Mouse (Mus musculus) testis, adult 2 months (tissue): ENCODE measurements around the gene Rhoa. TPM values are rescaled to one million over a fixed set of nuclear protein-coding genes. Genes with fewer than 3 reads are reported as not detected.

ENCODE experiments used
- H3K27ac ChIP-seq: fragments of 200-500 bp; 2 replicates; pipeline ENCODE4 v1.5.1; 2012; ENCODE audit warnings: low read depth, low read length; ENCODE audit not compliant: control insufficient read depth, insufficient read depth
- H3K27me3 ChIP-seq: fragments of 200-500 bp; 2 replicates; pipeline ENCODE4 v1.6.1; 2012; ENCODE audit warnings: mild to moderate bottlenecking, low read length, moderate library complexity; ENCODE audit not compliant: control insufficient read depth, insufficient read depth
- H3K36me3 ChIP-seq: fragments of 200-500 bp; 2 replicates; pipeline ENCODE4 v1.6.1; 2012; ENCODE audit warnings: mild to moderate bottlenecking, low read length; ENCODE audit not compliant: control insufficient read depth, insufficient read depth
- H3K4me1 ChIP-seq: fragments of 200-500 bp; 2 replicates; pipeline ENCODE4 v1.6.1; 2012; ENCODE audit warnings: low read length; ENCODE audit not compliant: control insufficient read depth, insufficient read depth
- H3K4me3 ChIP-seq: fragments of 200-500 bp; 2 replicates; pipeline ENCODE4 v1.5.1; 2012; ENCODE audit warnings: low read depth, mild to moderate bottlenecking, low read length, moderate library complexity, mixed read lengths; ENCODE audit not compliant: control insufficient read depth
- CTCF ChIP-seq: fragments of 200-500 bp; IDR thresholded peaks from 2 replicates; pipeline ENCODE4 v1.5.1; 2012; ENCODE audit warnings: low read depth, mild to moderate bottlenecking, inconsistent platforms, low read length, moderate library complexity; ENCODE audit not compliant: control insufficient read depth, insufficient read depth, insufficient replicate concordance
- POLR2A ChIP-seq: fragments of 200-500 bp; IDR thresholded peaks from 2 replicates; pipeline ENCODE4 v1.6.1; 2012; ENCODE audit warnings: low read depth, mild to moderate bottlenecking, inconsistent platforms, low read length, moderate library complexity; ENCODE audit not compliant: control insufficient read depth
- polyA plus RNA-seq: library from polyadenylated mRNA; depleted of rRNA; stranded (reverse); fragments of >200 nt; gene quantifications from 2 replicates; pipeline ENCODE4 v1.2.3, GENCODE M21; 2012

Gene Rhoa
- polyA plus RNA-seq, 1 experiment = 40.5 TPM

DNA sequence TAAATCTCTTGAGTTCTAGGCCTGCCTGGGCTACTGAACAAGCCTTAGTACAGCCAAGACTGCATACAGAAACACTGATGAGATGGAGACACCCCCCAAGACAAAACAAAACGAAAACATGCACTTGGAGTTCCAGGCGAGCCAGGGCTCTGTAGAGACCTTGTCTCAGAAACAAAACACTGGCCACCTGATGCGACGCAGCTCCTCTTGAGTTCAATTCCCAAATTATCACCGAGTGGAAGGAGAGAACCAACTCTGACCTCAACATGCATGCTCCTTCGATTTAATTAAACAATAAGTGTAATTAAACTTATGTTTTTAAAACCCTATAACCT lies 32.6 kb downstream of the Rhoa start:
- TF ChIP-seq POLR2A (no peak), CTCF (no peak)
- Histone ChIP-seq H3K4me3 (no peak overlapping the region; the same call in 1 of the 2 replicates), H3K36me3 (peaks cover under 1% of the 10 kb centered on the region; the same call in 1 of the 2 replicates), H3K27ac (peak overlapping the region; percentile 32; the same call in 1 of the 2 replicates), H3K4me1 (peaks cover 13% of the 10 kb centered on the region), H3K27me3 (no peaks in the 10 kb centered on the region)

DNA sequence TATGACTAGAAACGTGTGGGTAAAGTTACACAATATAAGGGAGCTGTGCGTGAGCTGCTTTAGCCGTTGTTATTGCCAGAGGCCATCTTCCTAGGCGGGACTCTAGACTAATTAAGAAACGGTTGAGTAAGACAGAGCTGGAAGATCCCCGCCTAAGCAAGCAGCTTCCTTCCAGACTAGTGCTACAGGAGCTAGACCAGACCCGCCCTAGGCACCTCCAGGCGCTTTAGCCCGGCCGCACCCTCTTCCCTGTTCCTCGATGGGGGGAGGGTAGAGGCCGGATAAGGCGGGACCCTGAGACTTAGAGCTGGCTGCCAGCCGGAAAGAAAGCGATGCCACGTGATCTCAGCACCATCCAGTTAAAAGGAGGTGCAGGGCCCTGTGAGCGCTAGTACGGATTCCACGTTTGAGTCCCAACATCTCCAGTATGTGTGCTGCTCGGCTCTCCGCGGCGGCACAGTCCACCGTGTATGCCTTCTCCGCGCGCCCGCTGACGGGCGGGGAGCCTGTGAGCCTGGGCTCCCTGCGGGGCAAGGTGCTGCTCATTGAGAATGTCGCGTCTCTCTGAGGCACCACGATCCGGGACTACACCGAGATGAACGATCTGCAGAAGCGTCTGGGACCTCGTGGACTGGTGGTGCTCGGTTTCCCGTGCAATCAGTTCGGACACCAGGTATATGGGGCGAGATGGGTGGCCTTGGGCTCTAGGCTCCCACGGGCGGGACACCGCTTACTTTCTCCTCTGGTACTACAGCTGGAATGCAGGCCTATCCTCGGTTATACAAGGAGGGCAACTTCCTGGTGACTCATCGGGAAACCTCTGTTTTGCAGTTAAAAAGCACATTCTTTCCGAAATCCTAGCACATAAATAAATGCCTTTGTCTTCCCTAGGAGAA lies 33.2 kb downstream of the Rhoa start, which contains the start of gene Gpx1:
Gene Gpx1, plus strand, starts transcription at position 18 of the 896 bp plus-strand sequence.
- Histone ChIP-seq H3K4me3 (peak within 1 kb of the TSS; percentile 93), H3K4me1 (peaks cover 13% of the 10 kb centered on the region), H3K27me3 (no peaks in the 10 kb centered on the region), H3K27ac (peak within 1 kb of the TSS; percentile 88), H3K36me3 (no peaks in the 10 kb centered on the region; the same call in 1 of the 2 replicates)
- TF ChIP-seq CTCF = no peak
- TF ChIP-seq POLR2A = peak; percentile 93

DNA sequence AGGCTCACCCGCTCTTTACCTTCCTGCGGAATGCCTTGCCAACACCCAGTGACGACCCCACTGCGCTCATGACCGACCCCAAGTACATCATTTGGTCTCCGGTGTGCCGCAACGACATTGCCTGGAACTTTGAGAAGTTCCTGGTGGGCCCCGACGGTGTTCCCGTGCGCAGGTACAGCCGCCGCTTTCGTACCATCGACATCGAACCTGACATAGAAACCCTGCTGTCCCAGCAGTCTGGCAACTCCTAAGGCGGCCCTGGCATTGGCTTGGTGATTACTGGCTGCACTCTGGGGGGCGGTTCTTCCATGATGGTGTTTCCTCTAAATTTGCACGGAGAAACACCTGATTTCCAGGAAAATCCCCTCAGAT lies 33.9 kb downstream of the Rhoa start:
- peak overlapping the region; percentile 88 for H3K27ac ChIP-seq
- peak overlapping the region; percentile 93 for H3K4me3 ChIP-seq
- H3K27me3 ChIP-seq = no peaks in the 10 kb centered on the region
- TF ChIP-seq CTCF (no peak), POLR2A (no peak)
- H3K36me3 ChIP-seq = no peaks in the 10 kb centered on the region; the same call in 1 of the 2 replicates
- H3K4me1 ChIP-seq = peaks cover 13% of the 10 kb centered on the region

DNA sequence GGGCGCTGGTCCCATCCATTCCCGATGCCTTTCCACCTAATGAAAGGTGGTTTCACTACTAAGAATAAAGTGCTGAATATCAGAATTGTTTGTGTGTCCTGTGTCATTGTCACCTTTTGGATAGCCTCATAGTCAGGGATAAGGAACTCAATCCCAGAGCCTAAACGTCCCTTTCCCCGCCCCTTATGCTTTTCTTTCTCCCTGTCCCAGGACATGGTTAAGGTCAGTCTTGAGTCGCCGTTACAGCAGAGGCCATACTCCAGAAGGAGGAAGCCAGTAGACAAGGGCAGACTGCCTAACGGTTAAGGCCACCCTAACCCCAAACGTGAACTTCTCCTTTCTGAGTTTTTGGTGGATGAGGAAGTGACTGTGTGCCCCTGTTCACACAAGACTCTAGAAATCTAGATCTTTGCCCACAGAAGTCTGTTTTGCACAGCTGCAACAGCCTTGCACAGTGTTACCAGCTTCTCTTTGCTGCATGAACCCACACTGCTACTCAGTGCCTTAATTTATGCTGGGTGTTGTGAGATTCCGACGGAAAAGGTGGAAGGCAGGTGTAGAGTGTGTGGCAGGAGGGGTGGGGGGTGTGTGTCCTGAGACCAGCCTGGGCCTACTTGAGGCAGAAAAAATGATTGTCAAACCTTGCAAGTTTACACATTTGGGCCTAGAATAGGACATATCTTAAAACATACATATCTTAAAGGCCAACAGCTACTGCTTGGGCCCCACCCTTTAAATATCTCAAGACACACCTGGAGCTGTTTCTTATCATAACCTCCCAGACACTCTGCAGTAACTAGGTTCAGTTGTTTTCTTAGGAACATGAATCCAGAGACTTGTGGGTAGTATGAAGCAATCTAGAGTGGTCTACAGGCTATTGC lies 34.6 kb downstream of the Rhoa start:
- no peaks in the 10 kb centered on the region for H3K27me3 ChIP-seq
- peaks cover 13% of the 10 kb centered on the region for H3K4me1 ChIP-seq
- H3K4me3 ChIP-seq = peak overlapping the region; percentile 93; the same call in 1 of the 2 replicates
- H3K27ac ChIP-seq = no peak overlapping the region
- no peaks in the 10 kb centered on the region for H3K36me3 ChIP-seq
- TF ChIP-seq CTCF (no peak), POLR2A (no peak)

DNA sequence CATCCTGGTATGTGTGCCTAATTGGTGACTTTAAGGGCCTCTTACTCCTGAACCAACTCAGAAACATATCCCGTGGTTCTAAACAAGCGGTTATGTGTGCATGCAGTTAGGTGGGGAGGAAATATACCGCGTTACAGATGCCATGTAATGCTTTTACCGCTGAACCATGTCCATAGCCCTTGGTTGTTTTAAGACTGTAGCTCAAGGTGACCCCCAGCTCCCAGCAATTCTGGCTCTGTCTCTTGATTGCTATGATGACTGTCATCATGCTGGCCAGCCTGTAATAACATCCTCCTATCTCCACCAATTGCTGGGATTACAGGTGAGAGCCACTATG lies 35.2 kb downstream of the Rhoa start:
- Histone ChIP-seq H3K27me3 (no peaks in the 10 kb centered on the region), H3K36me3 (no peaks in the 10 kb centered on the region), H3K4me1 (peaks cover 13% of the 10 kb centered on the region), H3K27ac (no peak overlapping the region), H3K4me3 (no peak overlapping the region)
- no peak for TF ChIP-seq CTCF
- no peak for TF ChIP-seq POLR2A

DNA sequence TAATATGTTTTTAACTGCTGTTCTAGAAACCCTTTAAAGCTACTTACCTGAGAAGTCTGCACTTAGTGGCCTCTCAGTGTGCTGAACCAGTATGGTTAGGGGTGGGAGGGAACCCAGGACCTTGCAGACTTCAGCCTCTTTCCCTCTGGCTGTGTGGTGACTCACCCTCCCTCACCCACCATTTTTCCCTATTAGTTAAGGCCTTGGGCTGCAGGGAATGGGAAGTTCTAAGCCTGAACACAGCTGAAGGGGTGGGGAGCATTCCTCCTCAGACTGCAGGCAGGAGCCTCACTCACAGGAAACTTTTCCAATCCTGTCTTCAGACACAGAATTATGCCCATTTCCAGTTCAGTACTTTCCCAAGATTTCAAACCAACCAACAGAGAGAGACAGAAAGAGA lies 35.9 kb downstream of the Rhoa start:
- Histone ChIP-seq H3K27ac (peak overlapping the region; percentile 61; the same call in 1 of the 2 replicates), H3K36me3 (no peaks in the 10 kb centered on the region), H3K4me1 (peaks cover 15% of the 10 kb centered on the region), H3K27me3 (no peaks in the 10 kb centered on the region), H3K4me3 (no peak overlapping the region)
- TF ChIP-seq CTCF (no peak), POLR2A (no peak)

DNA sequence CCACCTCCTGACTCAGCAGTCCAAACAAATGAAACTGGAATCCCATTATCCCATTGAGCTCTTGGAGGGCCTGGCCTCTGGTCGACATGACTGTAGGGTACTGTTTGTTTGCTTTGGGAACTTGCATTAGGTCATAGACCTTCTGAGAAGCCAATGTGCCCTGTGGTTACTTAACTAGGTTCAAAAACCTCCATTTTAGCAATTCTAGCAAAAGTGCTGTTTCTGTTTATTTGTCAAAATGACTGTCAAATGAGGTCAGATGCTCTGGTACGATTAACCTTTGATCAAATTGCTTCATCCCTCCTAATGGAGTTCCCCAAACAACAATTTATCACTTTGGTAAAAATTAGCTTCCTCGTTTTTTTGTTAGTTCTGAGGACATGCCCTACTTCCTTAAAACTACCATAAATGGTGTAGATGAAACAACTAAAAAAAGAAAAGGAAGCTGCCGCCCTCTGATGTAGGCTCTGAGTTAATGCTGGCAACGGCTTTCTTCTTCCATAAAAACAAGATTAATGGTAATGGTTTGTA lies 36.4 kb downstream of the Rhoa start:
- no peak for TF ChIP-seq POLR2A
- TF ChIP-seq CTCF = no peak
- no peak overlapping the region for H3K4me3 ChIP-seq
- H3K27ac ChIP-seq = peak overlapping the region; percentile 61
- no peaks in the 10 kb centered on the region for H3K27me3 ChIP-seq
- H3K36me3 ChIP-seq = no peaks in the 10 kb centered on the region
- peaks cover 16% of the 10 kb centered on the region for H3K4me1 ChIP-seq
